Mouse (Mus musculus) ovary, adult 18-20 months (tissue): Measurements from ENCODE around the gene Hyal2.
"Not testable (repeated sequence)": the region's sequence is repeated elsewhere in the genome, so short reads cannot be mapped to it uniquely, and the experiment has no call there.

Experiments
- DNase-seq: peaks from one replicate; pipeline ENCODE4 v3.0.0; 2022; ENCODE audit warnings: low spot score, mixed read lengths

Gene Hyal2

GRCm38 (mm10) chr9:107545602-107546001 lies 22.1 kb upstream of the Hyal2 start:
- no peak for DNase-seq

GRCm38 (mm10) chr9:107547026-107547425 lies 20.7 kb upstream of the Hyal2 start, which contains the start of gene Zmynd10:
Zmynd10 (plus strand) TSS chr9:107547298.
- peak; percentile 89 for DNase-seq

GRCm38 (mm10) chr9:107547957-107548356 lies 19.8 kb upstream of the Hyal2 start:
- DNase-seq, result no peak

- no peak for DNase-seq
Measured at GRCm38 (mm10) chr9:107548820-107549219, 18.9 kb upstream of the Hyal2 start.

GRCm38 (mm10) chr9:107549297-107550074 lies 18.3 kb upstream of the Hyal2 start:
- no peak for DNase-seq

GRCm38 (mm10) chr9:107550491-107551116 lies 17.1 kb upstream of the Hyal2 start:
- no peak for DNase-seq

GRCm38 (mm10) chr9:107551117-107551889 lies 16.4 kb upstream of the Hyal2 start, which contains the start of gene Rassf1:
Rassf1 (plus strand) TSS chr9:107551555.
- DNase-seq, result peak; percentile 57

- DNase-seq, result no peak
Measured at GRCm38 (mm10) chr9:107551890-107552355, 15.8 kb upstream of the Hyal2 start.

GRCm38 (mm10) chr9:107552690-107553393 lies 14.9 kb upstream of the Hyal2 start:
- no peak for DNase-seq

- DNase-seq, result no peak
Measured at GRCm38 (mm10) chr9:107553541-107554318, 14.0 kb upstream of the Hyal2 start.

- peak; percentile 94 for DNase-seq
Measured at GRCm38 (mm10) chr9:107554319-107554825, 13.4 kb upstream of the Hyal2 start.

GRCm38 (mm10) chr9:107555031-107555457 lies 12.7 kb upstream of the Hyal2 start:
- DNase-seq, result no peak

GRCm38 (mm10) chr9:107555701-107556100 lies 12.0 kb upstream of the Hyal2 start:
- DNase-seq, result no peak

GRCm38 (mm10) chr9:107556346-107556745 lies 11.4 kb upstream of the Hyal2 start:
- no peak for DNase-seq

- peak; percentile 92 for DNase-seq
Measured at GRCm38 (mm10) chr9:107563029-107563581, 4.6 kb upstream of the Hyal2 start, which contains the start of gene Tusc2. Tusc2 (plus strand) TSS chr9:107563255.

GRCm38 (mm10) chr9:107565556-107565955 lies 2.2 kb upstream of the Hyal2 start:
- DNase-seq, result not testable (repeated sequence)

GRCm38 (mm10) chr9:107566041-107566709 lies 1.6 kb upstream of the Hyal2 start:
- DNase-seq, result no peak

GRCm38 (mm10) chr9:107566855-107567254 lies 890 bp upstream of the Hyal2 start:
- DNase-seq, result no peak
